Mouse (Mus musculus) liver, embryonic 14.5 days (tissue): ENCODE measurements around the gene Fam120c. TPM values are rescaled to one million over a fixed set of nuclear protein-coding genes. Genes with fewer than 3 reads are reported as not detected.
"Not testable (repeated sequence)": the region's sequence is repeated elsewhere in the genome, so short reads cannot be mapped to it uniquely, and the experiment has no call there.

Experiments
- ATAC-seq: fragments of 200-750 bp; cut with Nextera tagmentation; 2 replicates; pipeline ENCODE4 v1.8.0; 2017; ENCODE audit warnings: moderate number of reproducible peaks, mild to moderate bottlenecking, moderate library complexity; ENCODE audit not compliant: insufficient read depth
- DNase-seq, 3 experiments: peaks; one replicate each; pipeline ENCODE4 v3.0.0-alpha.2; 2012 to 2013; ENCODE audit warnings: low read depth in 3 of 3, low spot score in 3 of 3
- H3K27ac ChIP-seq: fragments of 300-500 bp; sonication (generic); 2 replicates; pipeline ENCODE4 v1.5.1; 2014; ENCODE audit warnings: moderate library complexity, mild to moderate bottlenecking, control low read depth, inconsistent platforms
- H3K27me3 ChIP-seq: fragments of 300-500 bp; sonication (generic); 2 replicates; pipeline ENCODE4 v1.6.1; 2014; ENCODE audit warnings: mild to moderate bottlenecking, low read length, moderate library complexity; ENCODE audit not compliant: control insufficient read depth, insufficient read depth
- H3K36me3 ChIP-seq: fragments of 300-500 bp; sonication (generic); replicated peaks from 2 replicates; pipeline ENCODE4 v1.6.1; 2014; ENCODE audit warnings: low read depth; ENCODE audit not compliant: control insufficient read depth, insufficient read depth
- H3K4me1 ChIP-seq, 2 experiments: fragments of 200-500 bp in 1 of 2; fragments of 300-500 bp in 1 of 2; sonication (generic) in 1 of 2; replicated peaks; 2 replicates each; pipeline ENCODE4 v1.6.1; 2012 to 2014; ENCODE audit warnings: antibody characterized with exemption in 1 of 2, inconsistent platforms in 1 of 2, low read length in 1 of 2; ENCODE audit not compliant: control insufficient read depth in 2 of 2, insufficient read depth in 2 of 2
- H3K4me2 ChIP-seq: fragments of 300-500 bp; sonication (generic); 2 replicates; pipeline ENCODE4 v1.6.1; 2014; ENCODE audit warnings: low read depth, mild to moderate bottlenecking, control low read depth, moderate library complexity
- H3K4me3 ChIP-seq, 2 experiments: fragments of 200-500 bp in 1 of 2; fragments of 300-500 bp in 1 of 2; sonication (generic) in 1 of 2; 2 replicates each; pipeline ENCODE4 v1.5.1; 2012 to 2014; ENCODE audit warnings: low read depth in 2 of 2, low read length in 2 of 2, mild to moderate bottlenecking in 2 of 2, control low read depth in 1 of 2, inconsistent platforms in 1 of 2, moderate library complexity in 1 of 2; ENCODE audit not compliant: insufficient read depth in 1 of 2
- H3K9ac ChIP-seq: fragments of 300-500 bp; sonication (generic); replicated peaks from 2 replicates; pipeline ENCODE4 v1.6.1; 2014; ENCODE audit warnings: mild to moderate bottlenecking, control low read depth, moderate library complexity
- H3K9me3 ChIP-seq: fragments of 300-500 bp; sonication (generic); 2 replicates; pipeline ENCODE4 v1.6.1; 2016; ENCODE audit warnings: low read length, mixed read lengths; ENCODE audit not compliant: control insufficient read depth
- CTCF ChIP-seq: IDR thresholded peaks from 2 replicates; pipeline ENCODE4 v1.5.1; 2016; ENCODE audit warnings: antibody characterized with exemption, low read depth, control low read depth
- EP300 ChIP-seq: IDR thresholded peaks from 2 replicates; pipeline ENCODE4 v1.6.1; 2016; ENCODE audit warnings: antibody characterized with exemption, low read depth
- WGBS: fragments of 180-500 bp; shearing (Covaris S2); extraction: QIAGEN DNeasy Blood & Tissue Kit; methylation state at CpG from one replicate; pipeline ENCODE4 v1.1.7; 2014; ENCODE audit not compliant: insufficient replicate concordance; 5-methylcytosine and 5-hydroxymethylcytosine counted together
- polyA plus RNA-seq, 2 experiments: library from polyadenylated mRNA; depleted of rRNA in 1 of 2; stranded (reverse) in 1 of 2; unstranded in 1 of 2; fragments of >200 nt; fragmentation: Nextera tagmentation in 1 of 2; extraction: Ambion mirVana in 1 of 2; gene quantifications; 2 replicates each; pipeline versions ENCODE4 v1.2.1 to v1.2.3; 2012 to 2014

Fam120c gene
- polyA plus RNA-seq, 2 experiments: 0.48 to 0.76 TPM

GRCm38 (mm10) chrX:151420791-151421190 lies 76.8 kb downstream of the Fam120c start:
- Histone ChIP-seq H3K9me3 (no peaks in the 10 kb centered on the region), H3K27me3 (no peaks in the 10 kb centered on the region), H3K4me2 (no peak overlapping the region), H3K27ac (no peak overlapping the region), H3K36me3 (no peaks in the 10 kb centered on the region), H3K4me3 (no peak overlapping the region), H3K4me1 (no peaks in the 10 kb centered on the region), H3K9ac (no peak overlapping the region)
- WGBS: 36% methylated on average over 1 of the region's 1 CpGs
- ATAC-seq (no peak), DNase-seq (no peak)
- TF ChIP-seq EP300: no peak
- no peak for TF ChIP-seq CTCF

- no peak overlapping the region for H3K4me3 ChIP-seq
- no peaks in the 10 kb centered on the region for H3K27me3 ChIP-seq
- DNase-seq (peak in 2 of 3 experiments; percentile 4 to 9), ATAC-seq (0 out of 2 replicates have a peak, but pooled peaks have one; percentile 57)
- no peaks in the 10 kb centered on the region for H3K36me3 ChIP-seq
- no peak overlapping the region for H3K9ac ChIP-seq
- TF ChIP-seq CTCF (no peak), EP300 (peak; percentile 37; the same call in 1 of the 2 replicates)
- no peak overlapping the region for H3K27ac ChIP-seq
- H3K4me2 ChIP-seq: no peak overlapping the region
- no peaks in the 10 kb centered on the region for H3K4me1 ChIP-seq
- H3K9me3 ChIP-seq: no peaks in the 10 kb centered on the region
Observed at GRCm38 (mm10) chrX:151443637-151444036, 99.7 kb downstream of the Fam120c start.

GRCm38 (mm10) chrX:151444189-151444588 lies 100.2 kb downstream of the Fam120c start:
- Histone ChIP-seq H3K27ac (no peak overlapping the region), H3K9me3 (no peaks in the 10 kb centered on the region), H3K4me2 (no peak overlapping the region), H3K4me1 (no peaks in the 10 kb centered on the region), H3K9ac (no peak overlapping the region), H3K36me3 (no peaks in the 10 kb centered on the region), H3K4me3 (no peak overlapping the region), H3K27me3 (no peaks in the 10 kb centered on the region)
- TF ChIP-seq CTCF (no peak), EP300 (no peak)
- ATAC-seq (no peak), DNase-seq (no peak)
- WGBS: 54% methylated on average over 1 of the region's 1 CpGs

GRCm38 (mm10) chrX:151488128-151488527 lies 144.2 kb downstream of the Fam120c start:
- Histone ChIP-seq H3K4me2 (no peak overlapping the region), H3K9ac (no peak overlapping the region), H3K27ac (no peak overlapping the region), H3K4me3 (no peak overlapping the region), H3K9me3 (no peaks in the 10 kb centered on the region), H3K27me3 (no peaks in the 10 kb centered on the region), H3K4me1 (no peaks in the 10 kb centered on the region), H3K36me3 (no peaks in the 10 kb centered on the region)
- DNase-seq (no peak), ATAC-seq (no peak)
- TF ChIP-seq CTCF (peak; percentile 28; the same call in 1 of the 2 replicates), EP300 (no peak)
- 56% methylated on average over 3 of the region's 3 CpGs for WGBS

GRCm38 (mm10) chrX:151493269-151493668 lies 149.3 kb downstream of the Fam120c start:
- H3K9ac ChIP-seq, DNase-seq, ATAC-seq, H3K27me3 ChIP-seq, H3K9me3 ChIP-seq, H3K27ac ChIP-seq, H3K4me3 ChIP-seq, H3K4me2 ChIP-seq, H3K36me3 ChIP-seq, H3K4me1 ChIP-seq: not testable (repeated sequence)
- WGBS: 78% methylated on average over 4 of the region's 4 CpGs
- TF ChIP-seq CTCF: peak; percentile 30; the same call in 1 of the 2 replicates
